Mouse (Mus musculus) MEL-GATA-1-ER (cell line): ENCODE measurements around the gene Pcsk6.
"Not testable (repeated sequence)": the region's sequence is repeated elsewhere in the genome, so short reads cannot be mapped to it uniquely, and the experiment has no call there.

Experiments
- DNase-seq: peaks from one replicate; pipeline ENCODE4 v3.0.0-alpha.2; 2012; ENCODE audit warnings: low read depth; ENCODE audit errors: extremely low read depth

The Pcsk6 gene

DNA sequence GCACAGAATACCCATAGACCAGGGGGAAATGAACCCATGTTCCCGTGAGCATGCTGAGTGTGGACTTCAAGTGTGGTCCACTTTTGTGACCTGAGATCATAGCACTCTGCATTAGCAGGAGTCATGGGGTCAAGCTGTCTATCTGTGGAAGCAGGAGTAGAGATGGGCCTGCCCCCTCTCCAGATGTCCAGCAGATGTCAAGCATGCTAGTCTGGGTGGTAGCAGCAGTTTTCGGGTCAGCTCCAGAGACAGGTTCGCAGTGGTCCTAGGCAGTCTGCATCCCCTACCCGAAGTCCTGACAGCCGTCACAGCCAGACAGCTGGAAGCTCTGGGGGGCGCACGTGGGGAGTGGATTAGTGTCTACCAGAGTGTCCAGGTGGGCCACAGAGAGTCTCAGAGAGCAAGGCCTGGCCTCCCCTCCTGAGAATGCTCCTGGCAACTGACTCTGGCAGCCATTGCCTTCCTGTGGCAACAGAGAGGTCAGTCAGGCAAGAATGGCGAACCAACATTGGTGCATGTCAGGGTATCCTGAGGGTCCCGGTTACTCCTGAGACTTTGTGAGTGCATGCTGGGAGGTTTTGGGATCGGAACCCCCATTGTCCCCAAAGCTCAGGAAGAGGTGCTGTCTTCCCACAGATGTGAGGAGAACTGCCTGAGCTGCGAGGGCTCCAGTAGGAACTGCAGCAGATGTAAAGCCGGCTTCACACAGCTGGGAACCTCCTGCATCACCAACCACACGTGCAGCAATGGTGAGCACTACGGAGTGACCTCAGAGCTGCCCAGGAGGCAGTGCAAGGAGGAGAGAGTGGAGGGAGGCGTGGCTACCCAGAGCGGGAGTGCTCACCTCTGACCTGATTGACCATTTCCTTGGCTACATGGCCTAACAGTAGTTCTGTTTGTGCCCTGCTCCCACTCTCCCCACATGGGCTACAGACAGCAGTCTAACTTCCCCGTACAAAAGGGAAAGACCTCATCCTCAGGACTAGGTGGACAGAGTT lies 185.7 kb downstream of the Pcsk6 start:
- no peak for DNase-seq

DNA sequence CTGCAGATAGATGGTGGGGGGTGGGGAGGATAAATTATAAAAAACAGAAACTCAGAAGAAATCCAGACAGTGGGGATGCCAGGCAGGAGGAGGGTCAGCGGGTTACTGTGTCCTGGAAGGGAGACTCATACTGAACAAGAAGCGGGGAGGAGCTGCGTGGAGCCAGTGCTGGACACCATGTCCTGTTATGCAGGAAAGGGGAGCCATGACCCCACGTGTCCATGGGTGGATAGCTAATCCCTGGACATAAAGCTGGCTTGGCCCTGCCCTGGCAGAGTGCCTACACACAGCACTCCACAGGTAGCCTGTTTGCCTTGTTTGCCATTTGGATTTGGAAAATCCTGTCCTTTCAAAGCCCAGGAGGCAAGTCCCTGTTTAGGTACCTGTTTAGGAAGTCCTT lies 186.4 kb downstream of the Pcsk6 start:
- DNase-seq, result no peak

DNA sequence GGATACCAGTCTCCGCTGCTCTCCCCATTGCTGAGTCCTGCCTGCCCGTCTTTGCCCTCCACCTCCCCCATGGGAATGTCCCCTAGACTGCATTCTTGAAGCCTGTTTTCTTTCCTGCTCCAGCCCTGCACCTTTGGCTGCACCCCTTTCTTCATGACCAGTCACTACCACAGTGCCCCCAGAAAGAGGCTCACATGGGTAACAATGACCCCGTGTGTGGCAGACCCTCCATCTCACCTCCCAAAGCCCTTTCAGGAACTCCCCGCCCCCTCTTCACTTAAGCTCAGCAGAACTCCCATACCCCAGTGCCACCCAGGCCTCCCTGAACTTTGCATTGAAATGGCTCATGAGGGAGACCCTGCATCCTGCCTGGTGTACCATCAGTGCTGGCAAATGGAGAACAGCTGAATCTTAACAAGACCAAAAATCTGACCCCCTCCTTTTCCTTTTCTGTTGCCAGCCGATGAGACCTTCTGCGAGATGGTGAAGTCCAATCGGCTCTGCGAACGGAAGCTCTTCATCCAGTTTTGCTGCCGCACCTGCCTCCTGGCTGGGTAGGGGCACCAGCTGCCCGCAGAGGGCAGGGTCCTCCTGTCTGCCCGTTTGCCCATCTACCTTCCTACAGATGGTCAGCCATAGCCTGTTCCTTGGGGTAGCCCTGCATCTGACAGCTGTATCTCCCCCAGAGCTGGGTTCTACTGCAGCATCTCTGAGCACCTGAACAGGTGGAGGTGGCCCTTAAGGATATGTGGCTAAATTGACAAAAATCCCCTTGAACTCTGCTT lies 187.1 kb downstream of the Pcsk6 start:
- no peak for DNase-seq

DNA sequence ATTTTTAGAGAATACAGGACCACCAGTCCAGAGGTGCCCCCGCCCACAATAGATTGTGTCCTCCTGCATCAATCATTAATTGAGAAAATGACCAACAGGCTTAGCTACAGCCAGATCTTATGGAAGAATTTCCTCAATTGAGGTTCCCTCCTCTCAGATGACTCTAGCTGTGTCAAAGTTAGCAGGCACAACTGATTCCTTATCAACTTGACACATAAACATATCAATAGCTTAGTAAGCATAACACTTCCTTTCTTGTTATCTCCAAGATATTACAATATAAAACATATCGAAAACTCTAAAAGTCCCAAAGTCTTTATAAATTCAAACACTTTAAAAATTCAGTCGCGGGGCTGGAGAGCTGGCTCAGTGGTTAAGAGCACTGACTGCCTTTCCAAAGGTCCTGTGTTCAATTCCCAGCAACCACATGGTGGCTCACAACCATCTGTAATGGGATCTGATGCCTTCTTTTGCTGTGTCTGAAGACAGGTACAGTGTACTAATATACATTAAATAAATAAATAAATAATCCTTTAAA lies 192.5 kb downstream of the Pcsk6 start:
- DNase-seq, result no peak

DNA sequence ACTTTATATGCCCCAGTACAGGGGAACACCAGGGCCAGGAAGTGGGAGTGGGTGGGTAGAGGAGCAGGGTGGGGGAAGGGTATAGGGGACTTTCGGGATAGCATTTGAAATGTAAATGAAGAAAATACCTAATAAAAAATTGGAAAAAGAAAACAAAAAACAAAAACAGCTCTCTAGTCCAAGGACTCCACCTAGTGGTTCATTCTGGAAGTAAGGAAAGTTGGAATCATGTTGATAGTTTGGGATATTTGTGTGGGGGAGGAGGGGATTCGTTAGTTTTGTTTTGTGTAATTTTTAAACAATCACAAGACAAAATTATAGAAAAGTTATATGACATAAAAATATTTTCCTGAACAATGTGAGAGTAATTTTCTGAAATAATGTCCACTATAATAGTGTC lies 193.8 kb downstream of the Pcsk6 start:
- DNase-seq, result not testable (repeated sequence)

DNA sequence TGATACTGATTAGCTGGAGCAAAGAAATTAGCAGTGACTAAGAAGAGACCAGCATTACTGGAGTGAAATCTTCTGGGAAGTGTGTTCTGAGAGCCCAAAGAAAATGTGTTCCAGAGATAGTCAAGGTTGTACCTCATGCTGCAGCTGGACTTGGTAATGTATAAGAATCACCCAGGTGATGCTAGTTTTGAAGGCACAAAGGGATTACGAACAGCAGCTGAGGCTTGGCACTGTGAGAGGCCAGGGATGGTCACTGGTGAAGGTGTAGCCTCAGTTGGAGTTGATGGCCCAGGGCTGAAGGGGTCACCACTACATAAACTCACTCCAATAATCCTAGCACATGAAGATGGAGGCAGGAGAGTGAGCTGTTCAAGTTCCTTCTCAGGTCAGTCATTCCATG lies 197.2 kb downstream of the Pcsk6 start, which contains the start of gene Snrpa1:
Snrpa1 (plus strand) TSS at position 301 of the 400 bp plus-strand sequence.
- no peak for DNase-seq

DNA sequence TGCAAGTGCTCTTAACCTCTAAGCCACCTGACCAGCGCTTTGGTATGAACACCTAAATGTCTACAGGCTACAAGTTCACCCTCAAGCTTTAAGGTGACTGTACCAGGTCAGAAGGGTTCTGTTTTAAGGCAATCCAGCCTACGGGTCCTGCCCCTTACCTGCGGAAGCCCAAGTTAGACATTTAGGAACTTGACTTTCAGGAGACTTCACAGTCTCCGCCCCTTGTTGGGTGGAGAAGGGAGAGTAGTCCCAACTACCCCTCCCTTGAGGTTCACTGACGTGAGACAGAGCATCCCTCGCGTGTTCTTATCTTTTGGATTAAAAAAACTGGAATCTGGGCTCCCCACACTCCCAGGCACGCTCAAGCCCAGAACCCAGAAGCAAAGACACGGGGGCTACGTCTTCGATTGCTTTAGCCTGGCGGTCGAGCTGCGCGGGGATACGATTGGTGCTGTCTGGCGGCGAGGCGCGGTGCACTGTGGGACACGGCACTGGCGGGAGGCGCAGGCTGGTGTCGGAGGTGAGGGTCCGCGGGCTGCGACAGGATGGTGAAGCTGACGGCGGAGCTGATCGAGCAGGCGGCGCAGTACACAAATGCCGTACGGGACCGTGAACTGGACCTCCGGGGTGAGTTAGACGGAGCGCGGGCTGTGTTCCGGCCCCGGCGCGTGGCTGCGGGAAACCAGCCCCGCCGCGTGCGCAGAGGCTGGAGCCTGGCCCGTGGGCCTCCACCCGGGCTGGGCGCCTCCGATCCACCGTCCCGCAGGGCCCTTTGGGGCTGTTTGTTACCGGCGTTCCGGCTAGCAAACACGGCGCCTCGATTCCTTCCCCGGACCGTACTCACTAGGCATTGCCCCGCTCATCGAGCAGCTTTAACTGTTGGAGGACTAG lies 198.8 kb downstream of the Pcsk6 start:
- peak; percentile 73 for DNase-seq

DNA sequence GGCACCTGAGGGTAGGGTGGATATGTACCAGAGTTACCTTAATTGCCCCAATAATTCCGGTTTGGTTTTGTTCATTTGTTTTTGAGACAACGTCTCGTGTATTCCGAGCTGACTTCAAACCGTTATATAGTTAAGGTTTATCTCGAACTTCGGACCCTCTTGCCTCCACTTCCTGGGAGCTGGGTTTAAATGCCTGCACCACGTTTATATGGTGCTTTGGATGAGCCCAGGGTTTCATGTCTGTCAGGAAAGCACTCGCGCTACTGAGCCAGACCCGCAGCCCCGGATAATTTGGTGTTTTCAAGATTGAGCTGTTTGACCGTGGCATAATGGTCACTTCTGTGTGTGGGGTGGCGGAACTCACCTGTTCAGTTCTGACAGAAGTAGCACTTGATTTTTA lies 199.5 kb downstream of the Pcsk6 start:
- no peak for DNase-seq

DNA sequence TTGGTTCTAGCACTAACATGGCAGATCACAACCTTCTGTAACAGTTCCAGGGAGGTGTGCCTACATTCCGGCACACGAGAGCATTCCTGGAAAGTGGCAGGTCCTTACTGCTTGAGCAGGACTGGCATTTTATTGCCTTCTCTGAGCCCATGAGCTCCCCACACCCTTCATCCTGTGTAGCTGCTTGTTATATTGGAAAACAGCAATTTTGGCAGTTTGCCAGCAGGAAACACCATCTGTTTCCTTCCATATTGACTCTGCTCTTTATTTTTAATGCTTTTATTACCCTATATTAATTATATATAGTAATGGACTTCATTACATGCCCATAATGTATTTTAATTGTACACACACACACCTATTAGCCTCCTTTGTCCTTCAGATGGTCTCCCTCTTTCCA lies 214.9 kb downstream of the Pcsk6 start:
- DNase-seq, result no peak

DNA sequence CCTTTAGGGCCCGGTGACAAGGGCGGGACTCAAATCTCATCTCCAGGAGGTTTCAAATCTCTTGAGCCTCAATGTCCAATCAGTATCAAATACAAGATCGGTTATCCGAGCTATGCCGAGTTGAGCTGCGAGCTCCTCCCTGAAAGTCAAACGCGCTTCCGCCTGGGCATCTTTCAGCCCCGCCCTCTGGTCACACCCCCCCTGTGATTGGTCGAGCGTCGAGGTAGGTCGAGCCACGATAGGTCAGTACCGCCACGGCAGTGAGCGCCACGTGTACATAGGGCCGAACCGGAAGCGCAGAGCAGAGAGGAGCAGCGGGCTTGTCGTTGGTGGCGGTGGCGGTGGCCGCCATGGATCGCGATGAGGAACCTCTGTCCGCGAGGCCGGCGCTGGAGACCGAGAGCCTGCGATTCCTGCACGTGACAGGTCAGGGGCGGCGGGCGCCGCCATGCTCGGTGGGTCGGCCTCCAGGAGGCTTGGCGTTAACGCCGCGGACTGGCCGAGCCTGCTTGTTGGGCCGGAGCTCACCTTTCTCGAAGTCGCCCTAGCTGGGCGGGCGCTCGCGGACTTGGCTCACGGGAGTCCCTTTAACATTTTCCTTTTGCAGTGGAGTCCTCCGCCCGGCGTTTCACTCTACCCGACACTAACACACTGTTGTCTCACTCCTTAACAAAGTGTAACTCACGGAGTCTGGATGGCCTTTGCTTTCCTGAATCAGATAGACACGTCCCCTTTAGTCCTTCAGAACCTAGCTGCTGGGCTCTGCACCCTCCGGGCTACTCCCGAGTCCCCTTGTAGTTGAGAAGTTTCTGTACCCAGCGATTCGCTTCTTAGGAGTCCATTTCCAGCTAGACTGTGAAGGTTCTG lies 218.1 kb downstream of the Pcsk6 start, which contains the start of gene Selenos:
Selenos (plus strand) TSS at position 286 of the 867 bp plus-strand sequence.
- DNase-seq, result peak; percentile 97

DNA sequence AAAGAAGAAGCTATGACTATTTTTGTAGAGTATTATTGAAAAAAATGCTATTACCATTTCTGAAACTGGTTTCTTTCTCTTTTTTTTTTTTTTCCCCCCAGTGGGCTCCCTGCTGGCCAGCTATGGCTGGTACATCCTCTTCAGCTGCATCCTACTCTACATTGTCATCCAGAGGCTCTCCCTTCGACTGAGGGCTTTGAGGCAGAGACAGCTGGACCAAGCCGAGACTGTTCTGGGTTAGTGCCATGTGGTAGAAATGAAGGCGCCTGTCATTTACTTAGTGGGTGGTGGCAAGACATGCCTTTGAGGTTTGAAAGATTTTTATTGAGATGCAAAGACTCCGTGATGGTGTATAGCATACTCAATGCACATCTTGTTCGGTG lies 218.7 kb downstream of the Pcsk6 start:
- peak; percentile 15 for DNase-seq

DNA sequence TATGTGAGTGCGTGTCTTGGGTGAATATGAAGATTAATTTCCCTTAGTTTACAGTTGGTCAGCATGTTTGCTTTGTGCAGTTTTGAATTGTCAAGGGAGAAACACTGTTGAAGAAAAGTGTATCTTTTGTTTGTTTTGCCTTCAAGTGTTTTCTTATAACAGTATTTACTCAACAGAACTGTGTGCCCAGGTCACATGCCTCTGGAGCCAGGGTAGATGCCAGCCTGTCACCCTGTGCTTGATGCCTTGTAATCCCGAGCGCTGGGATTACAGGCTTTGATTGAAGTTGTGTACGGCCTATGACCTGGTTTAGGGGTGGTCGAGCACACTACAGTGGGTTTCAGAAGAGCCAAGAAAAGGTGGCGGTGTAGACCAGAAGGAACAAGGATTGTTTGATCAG lies 222.2 kb downstream of the Pcsk6 start:
- DNase-seq, result no peak

DNA sequence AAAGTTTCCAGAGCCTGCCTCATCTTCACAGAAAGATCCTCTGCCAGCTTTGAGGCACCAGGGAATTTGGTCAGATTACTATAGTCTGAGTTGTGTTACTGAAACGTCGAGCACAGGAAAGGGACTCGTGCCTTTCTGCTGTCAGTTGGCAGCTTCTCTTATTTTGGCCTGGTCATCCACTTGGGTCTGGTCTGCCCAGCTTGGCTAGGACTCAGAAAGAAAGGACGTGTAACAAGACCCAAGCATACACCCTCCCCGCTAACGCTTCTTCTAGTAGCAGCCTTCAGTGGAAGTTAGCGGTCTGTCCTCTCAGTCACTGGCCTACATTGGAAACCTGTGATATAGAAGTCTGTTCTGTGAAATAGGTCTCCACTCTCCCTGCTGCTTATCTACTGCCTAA lies 223.0 kb downstream of the Pcsk6 start:
- DNase-seq, result no peak

DNA sequence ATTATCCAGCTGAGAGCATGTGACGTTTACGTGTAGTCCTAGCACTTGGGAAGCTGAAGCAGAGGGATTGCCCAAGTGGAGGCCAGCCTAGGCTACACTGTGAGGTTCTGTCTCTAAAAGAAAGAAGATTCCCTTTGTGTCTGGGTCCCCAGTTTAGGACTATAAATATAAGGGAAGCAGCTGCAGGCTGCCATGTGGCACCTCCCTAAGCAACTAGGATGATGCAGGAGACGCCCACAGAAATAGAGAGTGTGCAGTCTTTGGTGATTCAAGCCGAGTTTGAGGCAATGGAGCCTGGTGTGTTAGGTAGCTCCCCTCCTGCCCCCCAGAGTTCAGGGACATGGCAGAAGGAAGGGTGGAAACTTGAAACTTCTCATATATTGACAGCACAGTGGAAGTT lies 226.1 kb downstream of the Pcsk6 start:
- no peak for DNase-seq

DNA sequence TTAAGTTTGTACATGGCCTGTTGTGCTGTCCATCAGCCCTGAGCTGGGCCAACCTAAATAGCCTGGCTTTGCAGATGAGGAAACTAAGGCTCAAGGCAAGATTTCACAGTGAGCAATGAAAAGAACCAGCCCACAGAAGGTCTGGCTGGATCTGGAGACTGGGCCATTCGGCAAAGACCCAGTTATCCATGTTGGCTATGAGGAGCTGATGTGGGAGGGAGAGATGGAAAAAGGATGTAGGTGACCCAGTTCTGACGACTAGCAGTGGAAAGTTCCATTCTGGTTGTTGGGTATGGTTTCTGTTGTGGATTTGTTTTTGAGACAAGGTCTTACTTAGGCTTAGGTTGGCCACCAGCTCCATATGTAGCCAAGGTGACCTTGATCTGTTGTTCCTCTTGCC lies 226.5 kb downstream of the Pcsk6 start:
- DNase-seq, result no peak

DNA sequence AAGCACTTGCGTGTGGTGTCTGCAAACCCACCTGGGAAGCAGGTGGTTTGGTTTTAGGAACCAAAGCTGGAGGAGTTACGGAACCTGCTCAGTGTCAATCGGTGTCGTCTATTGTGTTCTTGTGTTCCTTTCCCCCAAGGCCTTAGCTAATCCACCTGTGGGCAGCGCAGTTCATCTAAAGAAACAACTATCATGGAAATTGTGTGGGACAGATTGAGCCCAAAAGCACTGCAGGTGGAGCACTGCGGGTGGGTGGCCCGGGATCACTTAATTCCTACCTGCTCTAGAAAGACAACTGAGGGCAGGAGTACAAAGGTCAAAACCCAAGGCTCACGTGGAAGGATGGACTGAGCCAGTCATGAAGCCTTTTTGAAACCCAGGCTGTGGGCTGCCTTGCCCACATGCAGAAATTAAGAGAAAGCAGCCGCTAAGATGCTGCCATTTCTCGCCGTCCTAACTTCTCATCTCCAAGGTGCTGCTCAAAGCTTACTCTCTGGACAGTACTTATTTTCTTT lies 229.2 kb downstream of the Pcsk6 start:
- no peak for DNase-seq

DNA sequence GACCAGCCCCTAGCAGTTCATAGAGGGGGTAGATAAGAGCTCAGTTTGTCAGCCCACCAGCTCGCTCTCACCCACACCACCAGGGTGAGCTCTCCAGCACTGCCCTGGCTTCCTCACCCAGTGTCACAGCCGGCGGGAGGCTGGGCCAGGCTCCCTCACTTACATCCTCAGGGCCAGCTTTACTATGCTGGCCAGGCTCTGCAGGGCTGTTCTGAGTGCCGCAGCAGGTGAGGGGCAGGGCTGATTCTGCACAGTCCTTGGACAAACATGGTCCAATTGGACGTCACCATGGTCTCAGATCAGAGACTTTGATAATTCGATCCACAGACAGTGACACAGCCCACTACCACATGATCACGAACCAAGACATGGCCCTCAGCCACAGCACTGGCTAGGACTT lies 230.0 kb downstream of the Pcsk6 start:
- DNase-seq, result no peak

DNA sequence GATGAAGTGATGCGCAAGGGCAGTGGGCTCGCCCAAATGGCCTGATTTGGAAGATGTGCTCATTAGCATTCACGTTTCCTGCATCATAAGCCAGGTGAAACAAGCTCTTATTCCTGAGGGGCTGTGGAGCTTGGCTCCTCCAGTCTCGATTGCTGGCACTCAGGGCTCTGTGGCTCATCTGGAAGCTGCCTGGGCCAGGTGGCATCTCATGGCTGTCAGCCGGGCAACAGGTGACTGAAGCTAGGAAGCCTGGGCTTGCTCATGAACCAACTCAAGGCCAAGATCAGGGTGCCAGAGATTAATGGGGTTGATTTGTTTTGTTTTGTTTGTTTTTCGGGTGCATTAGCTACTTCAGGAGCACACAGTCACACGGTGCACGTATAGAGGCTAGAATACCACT lies 231.1 kb downstream of the Pcsk6 start:
- no peak for DNase-seq

DNA sequence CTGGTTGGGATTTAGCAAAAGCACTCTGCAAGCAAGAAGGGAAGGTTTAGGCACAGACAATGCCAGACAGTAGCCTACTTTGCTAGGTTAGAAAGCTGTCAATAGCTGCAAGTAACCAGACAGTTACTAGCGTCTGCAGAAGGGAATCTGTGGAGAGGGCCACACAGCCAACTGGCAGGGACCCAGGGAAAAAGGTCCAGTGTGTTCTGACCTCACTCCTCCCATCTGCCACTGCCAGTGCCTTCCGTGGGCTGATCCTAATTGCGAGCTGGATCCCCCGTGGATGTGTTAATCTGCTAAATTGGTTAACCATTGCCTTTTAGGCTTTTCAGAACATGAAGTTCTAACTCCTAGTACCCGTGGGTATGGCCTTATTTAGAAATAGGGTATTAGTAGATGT lies 232.6 kb downstream of the Pcsk6 start:
- DNase-seq, result no peak

DNA sequence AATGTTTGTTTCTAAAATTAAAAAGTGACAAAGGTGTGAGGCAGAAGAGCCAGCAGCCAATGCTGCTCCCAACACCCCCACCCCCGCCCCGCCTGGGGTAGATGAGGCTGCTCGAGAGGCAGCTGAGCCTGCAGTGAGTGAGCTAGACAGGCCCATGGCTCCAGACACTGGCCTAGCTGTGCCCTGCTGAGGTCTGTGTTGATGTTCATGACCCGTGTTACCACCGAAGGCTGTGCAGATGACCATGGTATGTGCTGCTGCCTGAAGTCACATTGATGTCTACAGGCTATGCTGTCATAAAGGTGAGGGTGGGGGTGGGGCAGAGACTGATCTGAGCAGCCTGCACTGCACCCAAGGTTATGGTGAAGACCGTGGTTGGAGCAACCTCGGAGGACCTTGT lies 237.3 kb downstream of the Pcsk6 start:
- DNase-seq, result no peak
